In the genomic region with DNA sequence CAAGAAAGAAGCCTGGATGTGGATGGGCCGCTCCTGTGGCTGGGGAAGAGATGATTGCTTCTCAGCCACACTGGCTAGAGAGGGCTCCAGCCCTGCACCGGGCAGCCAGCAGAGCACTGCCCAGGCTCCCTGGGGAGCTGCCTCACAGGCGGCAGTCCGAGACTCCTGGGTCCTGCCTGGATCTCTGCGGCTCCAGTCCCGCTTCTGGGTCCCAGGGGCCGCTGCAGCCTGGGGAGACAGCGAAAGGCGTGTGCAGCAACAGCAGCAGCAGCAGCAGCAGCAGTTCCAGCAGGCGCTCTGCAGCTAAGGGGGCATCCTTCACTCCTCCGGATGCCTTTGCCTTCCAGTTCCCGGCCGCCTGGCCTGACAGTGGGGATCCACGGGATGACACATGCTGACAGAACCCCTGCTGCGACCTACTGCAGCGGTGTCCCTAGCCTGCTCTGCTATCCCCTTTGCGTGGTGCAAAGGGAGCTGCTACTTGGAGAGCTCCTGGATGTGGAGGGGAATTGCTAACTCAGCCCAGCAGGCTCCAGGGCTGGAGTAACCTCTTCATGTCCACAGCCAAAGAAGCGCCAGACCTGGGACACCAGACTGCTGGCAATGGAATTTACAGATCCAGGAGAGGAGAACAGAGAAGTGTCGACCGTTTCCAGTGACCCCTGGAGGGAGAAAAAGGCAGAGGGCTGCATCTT, we compare ENCODE assay signal across 7 mouse cellular contexts.
DNase-seq lines count a peak whose midpoint lies in the region; ATAC-seq lines count a peak whose summit lies in the region.

No protein-coding gene starts in this region.

- 2% methylated on average over 20 of the region's 20 CpGs for WGBS in embryonic facial prominence, embryonic 11.5 days
- WGBS in liver, embryonic 12.5 days (ENCODE audit: insufficient replicate concordance): 6% methylated on average over 20 of the region's 20 CpGs

- no peak overlapping the region for H3K4me3 ChIP-seq in embryonic facial prominence, embryonic 11.5 days (ENCODE audit: low read depth, low read length)
- no peak overlapping the region for H3K4me3 ChIP-seq in liver, embryonic 12.5 days

- no peaks in the 10 kb centered on the region for H3K36me3 ChIP-seq in embryonic facial prominence, embryonic 11.5 days (replicated peaks; ENCODE audit: control insufficient read depth, insufficient read depth, low read depth, low read length)
- no peaks in the 10 kb centered on the region for H3K36me3 ChIP-seq in liver, embryonic 12.5 days

- H3K27me3 ChIP-seq in embryonic facial prominence, embryonic 11.5 days (ENCODE audit: control insufficient read depth, insufficient read depth, low read length): 0 out of 2 replicates have a peak, but pooled peaks cover 2% of the 10 kb centered on the region
- H3K27me3 ChIP-seq in liver, embryonic 12.5 days (replicated peaks): peaks cover 11% of the 10 kb centered on the region

- H3K4me2 ChIP-seq in embryonic facial prominence, embryonic 11.5 days (ENCODE audit: low read depth, low read length): peak overlapping the region; percentile 72
- H3K4me2 ChIP-seq in liver, embryonic 12.5 days: peak overlapping the region; percentile 30

- DNase-seq in right cerebral cortex, adult 18-20 months: peak; percentile 3
- DNase-seq in right cerebral cortex, postnatal 25 days: no peak
- peak; percentile 47 for DNase-seq in embryonic facial prominence, embryonic 11.5 days (ENCODE audit: low spot score)
- DNase-seq in heart, postnatal 36 days: peak; percentile 5 to 8
- peak; percentile 59 for DNase-seq in retina, postnatal 1 day
- DNase-seq in layer of hippocampus, adult 18-20 months (ENCODE audit: low spot score in 2 of 2): no peak

- no peak overlapping the region for H3K27ac ChIP-seq in embryonic facial prominence, embryonic 11.5 days (replicated peaks; ENCODE audit: low read depth, low read length)
- no peak overlapping the region for H3K27ac ChIP-seq in liver, embryonic 12.5 days

- H3K4me1 ChIP-seq in embryonic facial prominence, embryonic 11.5 days (ENCODE audit: control insufficient read depth, insufficient read depth, low read length): peaks cover 5% of the 10 kb centered on the region; the same call in 1 of the 2 replicates
- H3K4me1 ChIP-seq in liver, embryonic 12.5 days: no peaks in the 10 kb centered on the region

- peak overlapping the region; percentile 54 for H3K9ac ChIP-seq in embryonic facial prominence, embryonic 11.5 days (replicated peaks; ENCODE audit: low read length)
- no peak overlapping the region for H3K9ac ChIP-seq in liver, embryonic 12.5 days

- no peaks in the 10 kb centered on the region for H3K9me3 ChIP-seq in embryonic facial prominence, embryonic 11.5 days (replicated peaks; ENCODE audit: control insufficient read depth, low read length)
- H3K9me3 ChIP-seq in liver, embryonic 12.5 days (replicated peaks): no peaks in the 10 kb centered on the region

- ATAC-seq in embryonic facial prominence, embryonic 11.5 days (replicated peaks; ENCODE audit: insufficient number of reproducible peaks, low FRiP score, low TSS enrichment, low read depth): no peak; the same call in 1 of the 2 replicates
- ATAC-seq in liver, embryonic 12.5 days: no peak

- intact Hi-C loops in heart, postnatal 36 days (cut with DNase I): no loop called here

Comparison
In these comparisons a context has a peak if more than half of its experiments do, and no peak if none do; other contexts are left out.
1. DNase-seq: peak in right cerebral cortex, adult 18-20 months (single experiment), embryonic facial prominence, embryonic 11.5 days (single experiment), heart, postnatal 36 days (2 of 2) and retina, postnatal 1 day (single experiment); none in right cerebral cortex, postnatal 25 days (single experiment) and layer of hippocampus, adult 18-20 months (0 of 2).